Mouse (Mus musculus) CH12.LX (cell line): ENCODE data around the gene Gm20388. TPM values are rescaled to one million over a fixed set of nuclear protein-coding genes. Genes with fewer than 3 reads are reported as not detected.

Experiments used
- DNase-seq: peaks from one replicate; pipeline ENCODE4 v3.0.0-alpha.2; 2013; ENCODE audit errors: extremely low read depth
- H3K27ac ChIP-seq: 2 replicates; pipeline ENCODE4 v1.5.1; 2012; ENCODE audit warnings: low read depth, mild to moderate bottlenecking, control low read depth, moderate library complexity; ENCODE audit not compliant: insufficient read depth
- H3K27me3 ChIP-seq: replicated peaks from 2 replicates; pipeline ENCODE3; 2012; ENCODE audit warnings: inconsistent platforms
- H3K36me3 ChIP-seq, 2 experiments: replicated peaks in 1 of 2; 2 replicates each; pipeline versions ENCODE3 to v1.6.1; 2012; ENCODE audit warnings: inconsistent platforms in 1 of 2, low read length in 1 of 2, mild to moderate bottlenecking in 1 of 2, mixed read lengths in 1 of 2, moderate library complexity in 1 of 2; ENCODE audit not compliant: control insufficient read depth in 1 of 2, insufficient read depth in 1 of 2
- H3K4me1 ChIP-seq, 2 experiments: 2 replicates each; pipeline ENCODE4 v1.6.1; 2012; ENCODE audit warnings: inconsistent platforms in 1 of 2, moderate library complexity in 1 of 2; ENCODE audit not compliant: insufficient read depth in 2 of 2, control insufficient read depth in 1 of 2
- H3K4me2 ChIP-seq: 2 replicates; pipeline ENCODE4 v1.6.1; 2012; ENCODE audit warnings: low read depth, mild to moderate bottlenecking, control low read depth; ENCODE audit not compliant: poor library complexity, insufficient read depth, severe bottlenecking
- H3K4me3 ChIP-seq, 3 experiments: fragments of 150-350 bp in 1 of 3; sonication (generic) in 1 of 3; replicated peaks in 1 of 3; 2 replicates each; pipeline versions ENCODE3 to v1.5.1; 2011 to 2012; ENCODE audit warnings: low read depth in 2 of 3, low read length in 2 of 3, mild to moderate bottlenecking in 2 of 3, moderate library complexity in 2 of 3, control low read depth in 1 of 3, improper control_type of control experiment in 1 of 3, inconsistent platforms in 1 of 3, mixed read lengths in 1 of 3; ENCODE audit not compliant: poor library complexity in 1 of 3
- H3K79me2 ChIP-seq: replicated peaks from 2 replicates; pipeline ENCODE4 v1.6.1; 2012; ENCODE audit warnings: mild to moderate bottlenecking, moderate library complexity; ENCODE audit not compliant: control insufficient read depth, poor library complexity, insufficient read depth, severe bottlenecking; ENCODE audit errors: extremely low read depth
- H3K9ac ChIP-seq: 2 replicates; pipeline ENCODE4 v1.6.1; 2012; ENCODE audit warnings: low read depth, mild to moderate bottlenecking, control low read depth, moderate library complexity; ENCODE audit not compliant: insufficient read depth
- H3K9me3 ChIP-seq: replicated peaks from 2 replicates; pipeline ENCODE3; 2012; ENCODE audit warnings: low read length, inconsistent platforms, mixed read lengths
- CHD1 ChIP-seq: IDR thresholded peaks from 2 replicates; pipeline ENCODE4 v1.6.1; 2012; ENCODE audit warnings: low read depth, low read length, improper control_type of control experiment, inconsistent platforms
- E2F4 ChIP-seq: IDR thresholded peaks from 2 replicates; pipeline ENCODE4 v1.6.1; 2011; ENCODE audit warnings: low read depth, low read length, improper control_type of control experiment; ENCODE audit not compliant: insufficient replicate concordance
- ELF1 ChIP-seq: IDR thresholded peaks from 2 replicates; pipeline ENCODE4 v1.6.1; 2014; ENCODE audit warnings: low read depth, mild to moderate bottlenecking, inconsistent platforms, low read length, improper control_type of control experiment
- EP300 ChIP-seq: IDR thresholded peaks from 2 replicates; pipeline ENCODE4 v1.6.1; 2011; ENCODE audit warnings: low read length, improper control_type of control experiment
- GABPA ChIP-seq: IDR thresholded peaks from 2 replicates; pipeline ENCODE4 v1.6.1; 2012; ENCODE audit warnings: low read depth, low read length, improper control_type of control experiment, inconsistent platforms; ENCODE audit not compliant: insufficient replicate concordance
- HCFC1 ChIP-seq: IDR thresholded peaks from 2 replicates; pipeline ENCODE4 v1.6.1; 2012; ENCODE audit warnings: low read depth, mild to moderate bottlenecking, inconsistent platforms, low read length, improper control_type of control experiment
- IRF4 ChIP-seq: IDR thresholded peaks from 2 replicates; pipeline ENCODE4 v1.6.1; 2014; ENCODE audit warnings: low read depth, mild to moderate bottlenecking, inconsistent platforms, low read length, improper control_type of control experiment
- JUN ChIP-seq: IDR thresholded peaks from 2 replicates; pipeline ENCODE4 v1.6.1; 2011; ENCODE audit warnings: low read depth, mild to moderate bottlenecking, low read length, improper control_type of control experiment, moderate library complexity; ENCODE audit not compliant: insufficient read depth
- JUND ChIP-seq: conservative IDR thresholded peaks from 2 replicates; pipeline ENCODE4 v1.6.1; 2011; ENCODE audit warnings: low read depth, low read length, improper control_type of control experiment
- MAFK ChIP-seq: IDR thresholded peaks from 2 replicates; pipeline ENCODE4 v1.6.1; 2011; ENCODE audit warnings: low read length, improper control_type of control experiment; ENCODE audit not compliant: insufficient replicate concordance
- MEF2A ChIP-seq: IDR thresholded peaks from 2 replicates; pipeline ENCODE4 v1.6.1; 2014; ENCODE audit warnings: low read depth, mild to moderate bottlenecking, inconsistent platforms, low read length, improper control_type of control experiment, borderline replicate concordance
- MXI1 ChIP-seq: IDR thresholded peaks from 2 replicates; pipeline ENCODE4 v1.6.1; 2011; ENCODE audit warnings: mild to moderate bottlenecking, low read depth, low read length, improper control_type of control experiment
- MYC ChIP-seq: IDR thresholded peaks from 2 replicates; pipeline ENCODE4 v1.6.1; 2011; ENCODE audit warnings: low read depth, mild to moderate bottlenecking, improper control_type of control experiment, low read length
- NELFE ChIP-seq: IDR thresholded peaks from 2 replicates; pipeline ENCODE4 v1.6.1; 2011; ENCODE audit warnings: low read depth, low read length, improper control_type of control experiment
- NRF1 ChIP-seq: IDR thresholded peaks from 2 replicates; pipeline ENCODE4 v1.6.1; 2014; ENCODE audit warnings: low read depth, mild to moderate bottlenecking, inconsistent platforms, low read length, improper control_type of control experiment, moderate library complexity
- PAX5 ChIP-seq: IDR thresholded peaks from 2 replicates; pipeline ENCODE4 v1.6.1; 2012; ENCODE audit warnings: low read length, inconsistent platforms, mixed read lengths
- POLR2A ChIP-seq: IDR thresholded peaks from 2 replicates; pipeline ENCODE4 v1.6.1; 2011; ENCODE audit warnings: low read depth, mild to moderate bottlenecking, improper control_type of control experiment, low read length
- SIN3A ChIP-seq: IDR thresholded peaks from 2 replicates; pipeline ENCODE4 v1.6.1; 2012; ENCODE audit warnings: low read length, improper control_type of control experiment, inconsistent platforms
- TBP ChIP-seq: conservative IDR thresholded peaks from 2 replicates; pipeline ENCODE4 v1.6.1; 2011; ENCODE audit warnings: low read depth, low read length, improper control_type of control experiment
- TCF12 ChIP-seq: IDR thresholded peaks from 2 replicates; pipeline ENCODE4 v1.6.1; 2014; ENCODE audit warnings: low read depth, mild to moderate bottlenecking, inconsistent platforms, low read length, improper control_type of control experiment
- UBTF ChIP-seq: IDR thresholded peaks from 2 replicates; pipeline ENCODE4 v1.6.1; 2012; ENCODE audit warnings: low read depth, mild to moderate bottlenecking, inconsistent platforms, low read length, improper control_type of control experiment, moderate library complexity
- USF2 ChIP-seq: conservative IDR thresholded peaks from 2 replicates; pipeline ENCODE4 v1.6.1; 2011; ENCODE audit warnings: low read depth, low read length, improper control_type of control experiment
- ZC3H11A ChIP-seq: IDR thresholded peaks from 2 replicates; pipeline ENCODE4 v1.6.1; 2012; ENCODE audit warnings: low read depth, mild to moderate bottlenecking, inconsistent platforms, low read length, improper control_type of control experiment
- ZKSCAN1 ChIP-seq: IDR thresholded peaks from 2 replicates; pipeline ENCODE4 v1.6.1; 2012; ENCODE audit warnings: low read depth, inconsistent platforms, low read length, improper control_type of control experiment, borderline replicate concordance
- ZMIZ1 ChIP-seq: IDR thresholded peaks from 2 replicates; pipeline ENCODE4 v1.6.1; 2012; ENCODE audit warnings: low read depth, mild to moderate bottlenecking, inconsistent platforms, low read length, improper control_type of control experiment
- dilution Hi-C: fragments of 300-500 bp; cut with MboI; formaldehyde crosslinking; loops from 2 replicates; pipeline ENCODE4 v1.14.3; 2020; ENCODE audit warnings: low sequenced_read_pairs; ENCODE audit not compliant: extremely low pct_unique_long_range_greater_than_20kb, extremely low pct_ligation_motif_present
- in situ Hi-C: fragments of 300-500 bp; cut with MboI; formaldehyde crosslinking; loops from 3 replicates; pipeline ENCODE4 v1.14.3; 2019; ENCODE audit warnings: low sequenced_read_pairs, low pct_ligation_motif_present, low pct_unique_long_range_greater_than_20kb, mixed read lengths
- polyA plus RNA-seq: library from polyadenylated mRNA; unstranded; fragments of >175 nt; gene quantifications from 2 replicates; pipeline ENCODE4 v1.2.1, GENCODE M21; 2012; ENCODE audit warnings: low read depth; ENCODE audit not compliant: insufficient read length
- total RNA-seq, 2 experiments: library from RNA; depleted of rRNA; stranded (reverse); fragments of 300-350 nt in 1 of 2; fragments of >200 nt in 1 of 2; gene quantifications; 2 replicates each; pipeline ENCODE4 v1.2.3; 2012 to 2014

The Gm20388 gene
- total and polyA plus RNA-seq, 3 experiments, result 14.8 to 26.3 (median 22.2) TPM

DNA sequence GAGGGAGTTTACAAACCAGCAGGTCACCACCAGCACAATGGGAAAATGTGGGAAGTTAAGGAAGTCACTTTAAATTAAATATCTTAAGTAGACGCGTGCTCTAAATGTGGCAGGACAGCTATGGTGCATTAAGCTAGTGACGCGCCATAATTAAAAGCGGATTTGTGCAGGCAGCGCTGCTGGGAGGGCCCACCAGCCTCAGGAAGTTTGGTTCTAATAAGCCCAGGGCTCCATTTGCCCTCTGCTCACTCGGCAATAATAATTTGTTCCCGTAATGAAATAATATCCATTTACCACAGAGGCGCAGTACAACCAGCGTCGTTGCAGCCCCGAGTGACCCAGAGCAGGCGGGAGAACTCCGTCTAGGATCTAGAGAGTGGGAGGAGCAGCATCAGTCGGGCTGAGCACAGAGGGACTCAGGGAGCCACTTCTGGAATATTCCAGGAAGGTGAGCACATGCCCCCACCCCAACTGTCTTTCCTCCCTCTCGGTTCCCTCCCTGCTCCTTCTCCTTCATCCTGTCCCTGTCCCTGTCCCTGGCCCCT lies 1040.1 kb downstream of the Gm20388 start (continued):
- TF ChIP-seq ELF1, result no peak

DNA sequence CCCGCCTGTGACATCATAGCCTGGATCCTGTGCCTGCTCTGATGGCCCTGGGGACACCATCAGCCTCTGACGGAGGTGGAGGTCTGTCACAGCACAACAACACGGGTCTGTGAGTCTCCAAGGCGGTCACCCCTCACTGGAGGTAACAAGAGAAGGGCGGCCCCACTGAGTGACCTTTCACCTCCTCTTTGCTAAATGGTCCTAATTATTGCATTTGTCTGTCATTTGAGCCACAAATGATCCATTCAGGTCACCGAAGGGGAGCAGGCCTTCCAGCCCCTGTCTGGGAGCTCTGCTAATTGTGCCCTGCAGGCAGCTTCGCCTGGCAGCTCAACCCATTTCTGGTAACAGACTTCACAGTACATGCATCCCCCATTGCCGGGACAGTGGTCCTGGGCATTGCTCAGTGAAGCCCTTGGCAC lies 1048.8 kb downstream of the Gm20388 start:
- Histone ChIP-seq H3K4me2 (no peak overlapping the region), H3K9ac (no peak overlapping the region), H3K9me3 (peaks cover 1% of the 10 kb centered on the region), H3K27ac (no peak overlapping the region), H3K27me3 (peaks cover 93% of the 10 kb centered on the region), H3K36me3 (no peaks in the 10 kb centered on the region), H3K4me3 (no peak overlapping the region), H3K4me1 (0 out of 4 replicates have a peak, but pooled peaks cover 0 to under 1% of the 10 kb centered on the region in 2 experiments)
- in situ Hi-C loops, result no loop called here
- dilution Hi-C loops, result no loop called here
- no peak for DNase-seq
- TF ChIP-seq JUND, result no peak
- TF ChIP-seq TBP, result no peak
- TF ChIP-seq ZMIZ1, result no peak
- TF ChIP-seq ZKSCAN1, result no peak
- no peak for TF ChIP-seq NRF1
- TF ChIP-seq MXI1, result no peak
- no peak for TF ChIP-seq E2F4
- no peak for TF ChIP-seq MAFK
- TF ChIP-seq, all 38 proteins: peak for 0
- H3K79me2 ChIP-seq, result no peaks in the 10 kb centered on the region

DNA sequence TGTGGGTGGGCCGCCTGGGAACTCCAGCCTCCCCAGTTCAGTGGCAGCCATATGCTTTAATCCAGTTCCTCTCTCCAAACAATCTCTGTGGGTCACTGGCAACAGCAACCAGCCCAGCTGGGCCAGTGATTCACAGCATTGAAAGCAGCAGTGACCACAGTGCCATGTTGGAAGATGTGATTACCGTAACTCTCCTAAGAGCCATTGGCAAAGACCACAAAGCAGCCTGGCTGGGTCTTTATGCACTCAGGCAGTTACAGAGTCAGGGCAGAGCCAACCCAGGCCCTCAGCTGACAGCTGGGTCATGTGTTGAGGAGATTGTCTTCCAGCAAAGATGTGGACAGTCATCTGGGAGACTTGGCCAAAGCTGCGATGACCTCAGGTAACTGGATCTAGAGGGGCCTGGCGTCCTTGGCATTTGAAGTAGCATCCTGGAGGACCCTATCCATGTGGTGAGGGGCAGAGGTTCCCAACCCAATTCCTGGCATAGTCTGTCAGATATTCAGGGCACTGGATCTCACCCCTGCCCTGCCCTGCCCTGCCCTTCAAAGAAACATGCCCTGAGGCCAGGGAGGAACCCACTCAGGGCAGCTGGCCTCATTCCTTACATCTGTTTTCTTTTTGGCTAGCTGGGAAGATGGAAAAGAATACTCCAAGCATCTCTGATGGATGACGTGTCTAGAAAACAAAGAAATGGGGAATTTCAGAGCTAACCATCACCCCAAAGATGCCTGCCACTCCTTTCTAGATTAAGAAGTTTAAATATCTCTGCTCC lies 1052.2 kb downstream of the Gm20388 start:
- TF ChIP-seq ELF1 (no peak), POLR2A (no peak), MYC (no peak), ZC3H11A (no peak), HCFC1 (no peak), SIN3A (no peak), USF2 (no peak), ZKSCAN1 (no peak), MEF2A (no peak), TCF12 (no peak), NELFE (no peak), JUN (no peak), PAX5 (no peak), UBTF (no peak), EP300 (no peak), IRF4 (no peak), JUND (no peak), GABPA (no peak), CHD1 (no peak)
- H3K4me3 ChIP-seq, result no peak overlapping the region
- H3K36me3 ChIP-seq, result no peaks in the 10 kb centered on the region
- no peak overlapping the region for H3K4me2 ChIP-seq
- peaks cover 2% of the 10 kb centered on the region for H3K9me3 ChIP-seq
- dilution Hi-C loops, result no loop called here
- no peak for DNase-seq
- in situ Hi-C loops, result no loop called here
- H3K4me1 ChIP-seq, result no peaks in the 10 kb centered on the region
- H3K9ac ChIP-seq, result no peak overlapping the region
- H3K27ac ChIP-seq, result no peak overlapping the region
- H3K27me3 ChIP-seq, result peaks cover 87% of the 10 kb centered on the region
- H3K79me2 ChIP-seq, result no peaks in the 10 kb centered on the region
